Mouse (Mus musculus): ENCODE results near the gene Ankrd44. TPM values are rescaled to one million over a fixed set of nuclear protein-coding genes. Genes with fewer than 3 reads are reported as not detected.

The Ankrd44 gene
- total RNA-seq, 2 experiments from 2014 or later: 17.5 to 19.2 TPM

- ATAC-seq (replicated peaks; ENCODE audit: low FRiP score, low TSS enrichment, poor library complexity, severe bottlenecking): no peak
Measured at GRCm38 (mm10) chr1:54791406-54791805, 134.8 kb downstream of the Ankrd44 start.

GRCm38 (mm10) chr1:54789327-54789960 is 136.7 kb downstream of the Ankrd44 start:
- ATAC-seq (replicated peaks; ENCODE audit: low FRiP score, low TSS enrichment, poor library complexity, severe bottlenecking): peak; percentile 74

DNA sequence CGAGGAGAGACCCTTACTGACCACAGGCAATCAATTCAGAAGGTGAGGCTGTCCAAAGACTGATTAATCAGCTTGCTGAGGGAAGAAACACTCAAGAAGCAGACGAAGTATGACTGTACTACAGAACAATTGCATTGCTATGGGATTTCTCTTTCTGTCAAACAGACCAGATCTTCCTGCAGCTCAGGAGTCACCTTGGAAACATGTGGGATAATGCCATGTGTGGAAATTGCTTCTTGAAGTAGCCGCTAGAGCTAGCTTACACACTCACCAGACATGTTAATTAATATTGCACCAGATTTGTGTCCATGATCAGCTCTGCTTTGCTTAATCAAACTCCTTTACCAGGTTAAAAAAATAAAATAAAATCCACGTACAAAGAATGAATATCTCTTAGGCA is 137.8 kb downstream of the Ankrd44 start:
- no peak for ATAC-seq (replicated peaks; ENCODE audit: low FRiP score, low TSS enrichment, poor library complexity, severe bottlenecking)

GRCm38 (mm10) chr1:54778151-54778550 is 148.0 kb downstream of the Ankrd44 start:
- ATAC-seq (replicated peaks; ENCODE audit: low FRiP score, low TSS enrichment, poor library complexity, severe bottlenecking): no peak

DNA sequence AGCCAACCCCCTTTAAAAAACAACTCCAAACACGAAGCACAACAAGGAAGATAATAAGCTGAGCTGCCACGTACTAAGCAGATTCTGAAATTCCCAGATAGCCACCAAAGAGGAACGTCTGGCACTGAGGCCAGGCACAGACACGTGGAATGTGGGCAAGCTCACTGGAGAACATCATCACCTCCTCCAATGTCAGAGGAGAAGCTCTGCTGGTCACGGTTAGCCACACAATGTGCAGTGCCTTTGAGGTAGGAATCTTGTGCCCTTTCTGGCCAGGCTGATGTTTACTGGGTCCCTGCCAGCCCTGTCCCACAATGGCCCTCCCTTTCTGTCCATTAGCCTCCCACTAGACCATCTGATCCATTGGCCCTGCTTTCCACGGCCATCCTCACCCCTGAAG is 149.1 kb downstream of the Ankrd44 start:
- no peak for ATAC-seq (replicated peaks; ENCODE audit: low FRiP score, low TSS enrichment, poor library complexity, severe bottlenecking)

GRCm38 (mm10) chr1:54776116-54776515 is 150.1 kb downstream of the Ankrd44 start:
- ATAC-seq (replicated peaks; ENCODE audit: low FRiP score, low TSS enrichment, poor library complexity, severe bottlenecking): no peak

GRCm38 (mm10) chr1:54772843-54773242 is 153.3 kb downstream of the Ankrd44 start:
- ATAC-seq (replicated peaks; ENCODE audit: low FRiP score, low TSS enrichment, poor library complexity, severe bottlenecking): no peak

GRCm38 (mm10) chr1:54771471-54771870 is 154.7 kb downstream of the Ankrd44 start:
- no peak for ATAC-seq (replicated peaks; ENCODE audit: low FRiP score, low TSS enrichment, poor library complexity, severe bottlenecking)

DNA sequence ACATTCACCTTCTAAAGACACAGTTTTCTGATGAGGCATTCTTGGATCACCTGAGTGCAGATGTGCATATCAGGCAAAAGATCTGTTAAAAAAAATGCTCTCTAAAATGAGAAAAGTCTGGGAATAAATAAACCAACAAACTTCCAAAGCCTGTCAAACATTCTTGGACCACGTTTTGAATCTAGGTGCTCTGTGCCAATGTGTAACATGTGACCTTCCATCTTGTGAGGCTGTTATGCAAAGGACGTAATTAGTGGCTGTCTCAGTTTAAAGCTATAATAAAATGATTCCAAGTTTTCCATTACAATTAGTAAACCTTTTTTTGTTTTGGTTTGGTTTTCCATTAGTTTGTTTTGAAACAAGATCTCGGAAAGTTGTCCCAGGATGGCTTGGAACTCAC is 159.0 kb downstream of the Ankrd44 start:
- ATAC-seq (replicated peaks; ENCODE audit: low FRiP score, low TSS enrichment, poor library complexity, severe bottlenecking): no peak

- no peak for ATAC-seq (replicated peaks; ENCODE audit: low FRiP score, low TSS enrichment, poor library complexity, severe bottlenecking)
Measured at GRCm38 (mm10) chr1:54765632-54766238, 160.5 kb downstream of the Ankrd44 start.

DNA sequence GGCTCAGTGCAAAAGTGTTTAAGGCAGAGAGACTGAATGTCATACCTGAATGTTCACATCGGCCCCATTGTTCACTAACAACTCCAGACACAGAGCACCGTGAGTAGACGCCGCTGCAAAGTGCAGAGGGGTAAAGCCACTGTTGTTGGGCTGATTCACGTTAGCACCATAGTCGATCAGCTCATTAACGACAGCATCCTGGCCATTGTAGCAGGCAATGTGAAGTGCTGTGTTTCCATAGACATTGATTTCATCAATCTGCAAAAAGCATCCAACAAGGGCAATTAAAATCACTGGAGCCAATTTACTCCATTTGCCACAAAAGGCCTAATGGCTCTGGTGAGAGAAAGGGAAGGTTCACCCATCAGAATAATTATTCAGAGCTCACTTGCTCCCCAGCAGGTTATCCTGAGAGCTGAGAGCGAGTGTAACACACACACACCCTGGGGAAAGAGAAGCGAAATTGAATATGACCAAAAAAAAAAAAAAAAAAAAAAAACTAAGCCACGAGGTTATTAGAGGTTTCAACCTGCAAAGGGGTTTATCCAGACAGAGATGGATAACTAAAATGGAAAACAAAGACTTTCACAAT is 163.9 kb downstream of the Ankrd44 start:
- no peak for ATAC-seq (replicated peaks; ENCODE audit: low FRiP score, low TSS enrichment, poor library complexity, severe bottlenecking)

- no peak for ATAC-seq (replicated peaks; ENCODE audit: low FRiP score, low TSS enrichment, poor library complexity, severe bottlenecking)
Measured at GRCm38 (mm10) chr1:54759841-54760240, 166.3 kb downstream of the Ankrd44 start.

- no peak for ATAC-seq (replicated peaks; ENCODE audit: low FRiP score, low TSS enrichment, poor library complexity, severe bottlenecking)
Measured at GRCm38 (mm10) chr1:54757291-54757690, 168.9 kb downstream of the Ankrd44 start.

DNA sequence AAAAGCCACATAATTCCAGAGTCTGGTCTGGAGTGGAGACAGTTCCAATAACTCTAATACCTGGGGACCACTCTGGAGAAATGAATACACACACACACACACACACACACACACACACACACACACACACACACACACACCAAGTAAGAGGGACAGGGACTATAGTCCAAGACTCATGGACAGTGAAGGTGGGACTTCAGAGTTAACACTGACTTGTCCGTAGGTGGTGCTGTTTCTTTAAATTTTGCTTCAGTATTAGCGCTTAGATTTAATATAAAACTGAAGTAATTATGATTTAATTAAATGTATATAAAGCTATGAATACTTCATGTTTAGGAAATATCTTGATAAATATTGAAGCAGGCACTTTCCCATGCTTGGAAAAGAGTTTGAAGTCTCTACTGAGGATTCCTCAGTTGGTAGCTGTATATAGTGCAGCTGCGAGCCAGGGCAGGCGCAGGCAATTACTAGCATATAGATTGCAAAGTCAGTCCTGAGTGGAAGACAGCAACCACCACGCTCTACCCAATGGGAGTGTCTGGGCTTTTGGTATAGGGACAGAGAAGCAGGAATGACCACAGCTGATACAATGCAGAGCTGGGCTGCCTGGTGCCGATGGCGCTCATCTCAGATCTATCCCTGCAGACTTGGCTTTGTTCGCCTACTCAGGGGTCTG is 170.4 kb downstream of the Ankrd44 start:
- ATAC-seq (replicated peaks; ENCODE audit: low FRiP score, low TSS enrichment, poor library complexity, severe bottlenecking): no peak

DNA sequence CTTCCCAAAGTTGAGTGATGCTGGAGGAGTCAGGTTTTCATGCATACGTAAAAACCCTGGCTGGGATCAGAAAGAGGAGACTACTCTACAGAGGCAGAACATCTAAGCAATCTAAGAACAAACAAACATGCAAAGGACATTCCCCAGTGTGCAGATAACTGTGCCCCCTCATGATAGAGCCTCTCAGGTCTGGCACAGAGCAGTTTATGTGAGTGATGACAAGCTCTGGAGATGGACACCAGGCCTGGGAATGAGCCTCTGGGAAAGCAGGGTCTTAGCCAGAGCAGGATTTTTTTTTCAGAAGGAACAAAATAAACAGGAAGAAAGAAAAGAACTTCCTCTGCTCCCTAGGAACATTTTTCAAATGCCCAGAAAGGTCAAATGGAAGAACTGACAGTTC is 176.2 kb downstream of the Ankrd44 start:
- ATAC-seq (replicated peaks; ENCODE audit: low FRiP score, low TSS enrichment, poor library complexity, severe bottlenecking): no peak

DNA sequence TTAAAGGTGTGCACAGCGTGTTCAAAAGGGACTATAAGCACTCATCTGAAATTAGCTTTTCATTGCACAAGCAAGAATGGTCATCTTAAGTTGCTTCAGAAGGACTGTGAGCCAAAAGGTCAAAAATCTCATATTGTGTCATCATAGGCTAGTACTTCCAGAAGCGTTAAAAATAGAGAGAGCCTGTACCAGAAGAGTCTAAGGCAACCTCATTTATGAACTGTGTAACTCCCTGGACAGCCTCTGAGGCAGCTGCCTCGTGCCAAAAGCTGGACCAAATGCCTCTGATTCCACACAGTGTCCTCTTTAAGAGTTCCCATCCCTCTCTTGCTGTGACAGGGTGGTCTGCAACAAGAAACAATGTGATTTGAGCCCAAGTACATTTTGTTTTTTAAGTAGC is 176.7 kb downstream of the Ankrd44 start:
- no peak for ATAC-seq (replicated peaks; ENCODE audit: low FRiP score, low TSS enrichment, poor library complexity, severe bottlenecking)

GRCm38 (mm10) chr1:54747785-54748420 is 178.3 kb downstream of the Ankrd44 start:
- ATAC-seq (replicated peaks; ENCODE audit: low FRiP score, low TSS enrichment, poor library complexity, severe bottlenecking): peak; percentile 85

DNA sequence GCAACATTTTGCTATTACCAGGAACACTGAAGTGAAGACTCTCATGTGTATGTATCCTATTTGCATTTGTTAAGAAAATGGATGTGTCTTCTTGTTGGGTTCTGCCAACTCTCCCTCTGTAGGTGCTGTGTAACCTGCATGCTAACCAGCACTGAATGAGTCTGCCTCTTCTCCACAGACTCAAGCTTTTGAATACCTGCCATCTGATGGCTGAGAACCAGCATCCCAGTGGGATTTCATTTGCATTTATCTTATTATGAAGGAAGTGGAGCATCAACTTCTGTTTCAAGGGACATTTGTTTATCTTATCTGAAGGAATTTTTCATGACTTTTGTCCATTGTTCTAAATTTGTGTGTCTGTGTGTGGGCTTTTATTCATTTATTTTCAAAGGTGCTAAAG is 180.5 kb downstream of the Ankrd44 start:
- no peak for ATAC-seq (replicated peaks; ENCODE audit: low FRiP score, low TSS enrichment, poor library complexity, severe bottlenecking)

GRCm38 (mm10) chr1:54744171-54744570 is 182.0 kb downstream of the Ankrd44 start:
- no peak for ATAC-seq (replicated peaks; ENCODE audit: low FRiP score, low TSS enrichment, poor library complexity, severe bottlenecking)

GRCm38 (mm10) chr1:54743072-54743471 is 183.1 kb downstream of the Ankrd44 start:
- ATAC-seq (replicated peaks; ENCODE audit: low FRiP score, low TSS enrichment, poor library complexity, severe bottlenecking): no peak

All from megakaryocyte-erythroid progenitor cell, adult 5-6 weeks (primary cell).